Mouse (Mus musculus) liver, postnatal 0 days (tissue): ENCODE data around the gene Hoxb5.

Experiments used
- CTCF ChIP-seq: sonication (generic); IDR thresholded peaks from 2 replicates; pipeline ENCODE4 v1.5.1; 2016; ENCODE audit warnings: antibody characterized with exemption, low read depth
- EP300 ChIP-seq: IDR thresholded peaks from 2 replicates; pipeline ENCODE4 v1.6.1; 2016; ENCODE audit warnings: antibody characterized with exemption, low read depth, mild to moderate bottlenecking

DNA sequence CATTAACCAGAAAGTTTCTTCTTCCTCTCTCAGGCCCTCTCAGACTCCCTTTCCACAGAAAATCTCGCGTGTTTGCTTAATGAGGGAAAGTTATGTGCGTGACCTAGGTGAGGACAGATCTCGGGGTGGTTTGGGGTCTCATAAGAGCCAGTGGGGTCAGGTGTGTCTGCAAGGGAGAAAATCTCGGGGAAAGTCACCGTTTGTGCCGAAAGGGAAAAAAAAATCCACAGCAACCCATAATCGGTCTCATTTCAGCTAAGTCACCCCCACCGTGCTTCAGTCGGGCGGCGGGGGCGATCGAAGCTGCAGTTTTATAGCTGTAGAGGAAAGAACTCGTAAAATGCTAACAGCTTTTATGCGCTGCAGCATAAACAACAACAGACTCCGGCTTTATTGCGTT, 21.7 kb upstream of the Hoxb5 start:
- no peak for TF ChIP-seq CTCF
- TF ChIP-seq EP300, result no peak
